Mouse (Mus musculus): ENCODE measurements around the gene Ugdh. TPM values are rescaled to one million over a fixed set of nuclear protein-coding genes. Genes with fewer than 3 reads are reported as not detected.

The Ugdh gene
- total RNA-seq, 2 experiments from 2014 or later = 24.8 to 25.7 TPM

DNA sequence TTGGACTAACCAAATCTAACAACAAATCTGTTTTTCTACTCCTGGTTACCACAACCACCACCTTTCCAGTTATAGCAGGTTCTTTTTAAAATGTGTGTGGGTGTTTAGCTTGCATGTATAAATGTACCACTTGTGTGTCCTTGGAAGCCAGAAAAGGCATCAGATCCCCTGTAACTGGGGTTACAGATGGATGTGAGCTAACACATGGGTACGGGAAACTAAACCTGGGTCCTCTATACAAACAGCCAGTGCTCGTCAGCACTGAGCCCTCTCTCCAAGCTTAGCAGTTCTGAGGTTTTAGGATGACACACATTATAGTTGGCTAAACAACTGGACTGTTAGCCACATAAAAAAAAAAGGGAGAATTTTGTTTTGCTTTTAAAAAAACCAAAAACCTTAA, 50.0 kb downstream of the Ugdh start:
- intact Hi-C loops (cut with DNase I) = loop anchor here (10.0 kb wide), 1 partner anchor 381 kb away; no protein-coding TSS in a partner anchor
- peak in 1 of 2 experiments; percentile 42 for DNase-seq (ENCODE audit: low spot score in 2 of 2)

DNA sequence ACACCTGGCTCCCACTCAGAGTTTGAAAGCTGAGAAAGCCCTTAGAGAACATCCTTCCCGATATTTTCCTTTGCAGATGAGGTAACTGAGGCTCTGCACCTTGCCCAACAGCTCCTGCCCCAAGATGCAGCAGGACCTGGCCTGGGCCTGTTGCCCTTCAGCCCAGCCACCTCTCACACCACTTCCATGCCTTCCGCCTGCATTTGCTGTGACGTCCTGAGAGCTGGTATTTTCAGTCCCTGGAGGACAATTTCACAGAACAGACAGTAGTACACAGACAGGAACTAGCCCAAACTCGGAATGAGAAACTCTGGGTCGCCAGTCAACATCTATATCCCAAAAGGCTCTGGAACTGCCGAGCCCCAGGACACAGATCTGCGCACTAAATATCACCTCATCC, 61.0 kb downstream of the Ugdh start:
- intact Hi-C loops (cut with DNase I) = no loop called here
- no peak for DNase-seq (ENCODE audit: low spot score in 2 of 2)

DNA sequence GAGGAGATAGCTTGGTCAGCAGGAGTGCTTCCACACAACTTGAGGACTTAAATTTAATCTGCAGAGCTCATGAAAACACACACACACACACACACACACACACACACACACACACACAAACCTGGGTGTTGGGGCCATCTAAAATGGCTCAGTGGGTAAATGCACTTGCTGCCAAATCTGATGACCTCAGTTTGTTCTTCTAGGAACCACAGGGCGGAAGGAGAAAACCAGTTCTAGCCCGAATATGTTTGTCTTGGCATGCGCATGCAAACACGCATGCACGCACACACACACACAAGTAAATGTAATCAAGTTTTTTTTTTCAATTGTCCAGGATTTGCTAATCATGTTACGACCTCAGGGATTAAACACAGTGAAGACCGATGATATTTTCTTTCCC, 64.2 kb downstream of the Ugdh start:
- no peak for DNase-seq (ENCODE audit: low spot score in 2 of 2)
- intact Hi-C loops (cut with DNase I) = no loop called here

DNA sequence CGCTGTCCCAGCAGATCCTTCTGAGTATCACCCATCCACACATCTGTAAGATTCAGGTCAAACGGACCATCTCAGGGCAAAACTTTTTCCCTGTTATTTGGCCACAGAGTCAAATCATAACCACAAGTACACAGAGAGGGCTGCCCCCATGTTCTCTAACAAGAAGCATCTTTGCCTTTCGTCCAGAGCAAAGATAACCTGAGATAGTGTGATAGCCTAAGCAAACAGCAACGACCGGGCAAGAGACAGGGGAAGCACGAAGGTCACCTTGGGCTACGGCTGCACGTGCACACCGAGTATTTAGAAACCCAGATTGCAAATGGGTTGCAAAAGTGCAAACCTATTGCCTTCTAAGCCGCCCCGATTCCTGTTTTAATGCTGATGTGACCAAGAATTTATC, 67.9 kb downstream of the Ugdh start:
- intact Hi-C loops (cut with DNase I) = no loop called here
- no peak for DNase-seq (ENCODE audit: low spot score in 2 of 2)

Other genes starting within 250 kb of the Ugdh start
- 10 to 100 TPM; 19.7 to 20.1 TPM for gene Wdr19, start 236.3 kb downstream of the Ugdh start, total RNA-seq (2021)
- gene Rfc1, start 100.3 kb downstream of the Ugdh start, total RNA-seq (2021) = 10 to 100 TPM; 27.0 to 29.6 TPM
- gene Klb, start 87.6 kb downstream of the Ugdh start, total RNA-seq (2021) = under 1 TPM; 0.29 to 0.47 TPM
- 100 to 1,000 TPM; 562 to 565 TPM for gene Rpl9, start 44.5 kb downstream of the Ugdh start, total RNA-seq (2021)
- 10 to 100 TPM; 35.4 to 36.1 TPM for gene Lias, start 44.5 kb downstream of the Ugdh start, total RNA-seq (2021)
- gene Gm43552, start 56.9 kb upstream of the Ugdh start, total RNA-seq (2021) = 1 to 10 TPM in 1 of 2 experiments, not detected in 1; 3.4 TPM
- gene Smim14, start 101.2 kb upstream of the Ugdh start, total RNA-seq (2021) = 100 to 1,000 TPM; 147 to 161 TPM
- gene Ube2k, start 101.3 kb upstream of the Ugdh start, total RNA-seq (2021) = 100 to 1,000 TPM; 122 to 132 TPM

Measured in left cerebral cortex, postnatal 14 days (tissue).